Mouse (Mus musculus) C2C12 (cell line): ENCODE measurements around the gene Rnf186.

Source experiments
- CTCF ChIP-seq: IDR thresholded peaks from one replicate; pipeline ENCODE4 v1.5.1; 2011; ENCODE audit not compliant: control insufficient read depth, insufficient read depth, insufficient read length
- MAX ChIP-seq: IDR thresholded peaks from one replicate; pipeline ENCODE4 v1.6.1; 2011; ENCODE audit warnings: mild to moderate bottlenecking, control low read depth
- MYOD1 ChIP-seq: IDR thresholded peaks from one replicate; pipeline ENCODE4 v1.6.1; 2011; ENCODE audit warnings: low read depth; ENCODE audit not compliant: control insufficient read depth, insufficient read length
- MYOG ChIP-seq: IDR thresholded peaks from one replicate; pipeline ENCODE4 v1.6.1; 2011; ENCODE audit not compliant: control insufficient read depth, insufficient read length; ENCODE audit errors: extremely low read depth
- USF1 ChIP-seq: IDR thresholded peaks from one replicate; pipeline ENCODE4 v1.6.1; 2011; ENCODE audit warnings: low read depth, mild to moderate bottlenecking, control low read depth, moderate library complexity

GRCm38 (mm10) chr4:138959120-138959519 is 7.8 kb upstream of the Rnf186 start:
- TF ChIP-seq CTCF = no peak
- TF ChIP-seq USF1 = no peak
- TF ChIP-seq MYOG = no peak
- no peak for TF ChIP-seq MAX
- TF ChIP-seq MYOD1 = no peak
